Mouse (Mus musculus) right cerebral cortex, postnatal 36 days (tissue): Measurements from ENCODE around the gene Ptprz1.
"Not testable (repeated sequence)": the region's sequence is repeated elsewhere in the genome, so short reads cannot be mapped to it uniquely, and the experiment has no call there.

Experiments used
- DNase-seq, 2 experiments: peaks; one replicate each; pipeline ENCODE4 v3.0.0; 2022; ENCODE audit warnings: low spot score in 2 of 2, mixed read lengths in 1 of 2

Ptprz1 gene

DNA sequence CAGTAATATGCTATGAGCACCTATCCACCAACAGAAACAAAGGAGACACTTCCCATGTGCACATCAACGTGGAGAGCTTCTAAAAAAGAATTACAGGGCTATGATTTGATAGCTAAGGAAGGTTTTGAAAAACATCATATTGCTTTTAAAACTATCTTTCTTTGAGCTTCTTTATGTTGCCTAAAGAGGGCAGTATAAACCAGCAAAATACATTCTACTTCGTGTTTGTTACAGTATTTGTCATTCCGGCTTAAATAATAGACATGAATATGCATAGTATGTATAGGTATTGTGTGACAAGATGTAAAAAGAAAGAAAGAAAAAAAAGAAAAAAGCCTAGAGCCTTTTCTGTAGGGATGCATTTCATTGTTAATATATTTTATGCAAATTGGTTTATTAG is 127.8 kb downstream of the Ptprz1 start:
- no peak for DNase-seq

DNA sequence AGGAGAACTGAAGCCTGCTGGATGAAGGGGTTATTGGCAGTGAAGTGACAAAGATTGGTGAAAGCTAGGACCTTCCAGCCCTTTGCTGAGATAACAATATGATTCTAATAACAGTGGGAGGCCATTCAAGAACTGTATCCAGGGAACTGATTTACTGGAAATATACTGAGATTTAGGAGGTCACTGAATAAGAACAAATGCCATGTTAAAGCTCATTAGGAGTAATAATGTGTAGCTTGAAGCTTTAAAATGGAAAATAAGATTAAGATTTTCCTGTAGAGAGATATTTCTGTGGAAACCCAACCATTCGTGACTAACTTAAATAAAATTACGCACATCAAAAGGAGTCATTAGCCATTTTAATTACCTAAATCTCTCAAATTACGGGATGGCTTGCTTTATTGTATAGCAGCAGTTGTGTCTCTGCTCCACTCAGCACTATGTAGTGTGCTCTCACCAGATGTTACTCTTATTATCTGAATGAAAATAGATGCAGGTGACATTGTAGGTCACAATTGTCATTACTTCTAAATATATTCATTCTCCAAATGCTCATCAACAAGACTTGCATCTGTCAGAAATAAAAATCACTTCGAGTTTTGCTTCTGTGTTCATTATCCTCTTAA is 139.8 kb downstream of the Ptprz1 start:
- no peak for DNase-seq

DNA sequence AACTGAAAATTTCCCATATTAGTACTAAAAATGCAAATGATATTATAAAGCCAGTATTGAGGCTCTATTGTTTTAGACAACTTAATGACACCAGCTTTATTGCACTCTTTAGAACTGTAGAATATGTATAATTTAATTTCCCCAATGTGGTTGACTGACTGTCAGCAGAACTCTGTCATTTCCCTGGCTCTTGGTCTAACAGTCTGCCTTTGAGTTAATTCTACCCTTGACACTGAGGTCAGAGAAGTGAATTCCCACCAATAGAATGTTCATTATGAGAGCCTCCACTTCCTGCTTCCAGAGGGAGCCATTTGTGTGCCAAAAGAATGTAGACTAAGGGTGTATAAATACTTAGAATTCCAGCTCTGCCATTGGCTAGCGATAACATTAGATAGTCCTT is 152.9 kb downstream of the Ptprz1 start:
- no peak for DNase-seq

DNA sequence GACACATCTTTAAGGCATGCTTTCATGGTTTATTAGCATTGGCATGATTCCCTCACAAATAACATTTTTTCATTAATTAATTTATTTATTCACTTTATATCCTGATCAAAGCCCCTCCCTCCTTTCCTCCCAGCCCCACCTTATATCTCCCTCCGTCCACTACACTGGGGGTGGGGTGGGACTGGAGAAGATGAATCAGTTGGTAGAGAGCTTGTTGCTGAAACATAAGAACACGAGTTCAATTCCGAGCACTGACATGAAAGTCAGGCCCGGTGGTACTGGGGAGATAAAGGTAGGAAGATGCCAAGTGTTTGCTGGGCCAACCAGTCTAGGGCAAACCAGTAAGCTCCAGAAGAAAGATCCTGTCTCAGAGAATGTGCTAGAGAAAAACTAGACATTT is 173.5 kb downstream of the Ptprz1 start:
- DNase-seq, result no peak

DNA sequence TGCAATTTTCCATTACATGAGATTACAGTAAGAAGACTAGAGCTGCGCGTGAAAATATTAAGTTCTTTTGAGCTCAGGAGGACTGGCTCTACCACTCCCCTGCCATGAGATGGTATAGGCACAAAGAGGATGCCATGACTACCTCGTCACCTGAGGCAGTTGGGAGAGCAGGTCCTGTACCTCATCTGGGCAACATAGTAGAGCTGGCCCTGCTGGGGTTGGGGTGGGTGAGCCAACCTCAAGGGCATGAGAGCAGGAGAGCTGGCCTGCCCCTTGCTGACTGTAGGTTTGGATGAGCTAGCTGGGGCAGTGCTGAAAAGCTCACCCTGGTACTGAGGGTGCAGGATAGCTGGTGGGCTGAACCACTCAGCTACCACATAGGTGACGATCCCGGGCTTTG is 180.4 kb downstream of the Ptprz1 start:
- no peak for DNase-seq

DNA sequence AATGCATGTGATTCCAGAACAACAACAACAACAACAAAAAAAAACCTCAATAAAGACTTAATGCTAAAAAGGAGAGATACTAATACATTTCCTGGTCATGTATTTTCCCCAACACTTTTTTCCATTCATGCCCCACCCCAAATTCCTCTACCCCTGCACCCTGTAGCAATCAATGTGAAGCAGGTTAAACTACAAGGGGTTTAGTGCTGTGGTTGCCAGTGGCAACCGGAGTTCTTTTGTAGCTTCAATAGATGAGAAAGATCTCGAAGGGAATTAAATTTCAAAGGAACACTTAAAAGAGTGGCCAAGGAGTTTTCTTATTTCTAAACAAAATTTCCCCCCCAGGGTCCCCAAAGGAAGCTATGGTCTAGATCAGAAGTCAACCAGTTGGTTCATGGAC is 200.8 kb downstream of the Ptprz1 start:
- no peak for DNase-seq

DNA sequence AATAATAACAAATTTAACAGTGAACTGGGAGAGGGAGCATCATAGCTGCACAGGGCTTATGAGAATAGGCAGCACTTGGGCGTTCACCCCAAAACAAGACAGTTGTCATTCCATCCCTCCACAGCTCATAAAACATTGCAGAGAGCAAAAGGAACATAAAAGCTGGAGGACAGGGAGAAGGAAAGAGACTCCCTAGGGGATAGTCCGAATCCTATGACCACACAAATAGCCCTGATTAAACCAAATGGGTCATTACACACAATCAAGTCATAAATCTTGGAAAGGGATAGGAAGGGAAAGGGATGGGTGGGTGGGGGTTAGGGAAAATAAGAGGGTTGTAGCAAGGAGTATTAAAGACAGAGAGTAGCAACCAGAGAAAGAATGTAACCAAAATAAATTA is 203.0 kb downstream of the Ptprz1 start:
- DNase-seq, result no peak

DNA sequence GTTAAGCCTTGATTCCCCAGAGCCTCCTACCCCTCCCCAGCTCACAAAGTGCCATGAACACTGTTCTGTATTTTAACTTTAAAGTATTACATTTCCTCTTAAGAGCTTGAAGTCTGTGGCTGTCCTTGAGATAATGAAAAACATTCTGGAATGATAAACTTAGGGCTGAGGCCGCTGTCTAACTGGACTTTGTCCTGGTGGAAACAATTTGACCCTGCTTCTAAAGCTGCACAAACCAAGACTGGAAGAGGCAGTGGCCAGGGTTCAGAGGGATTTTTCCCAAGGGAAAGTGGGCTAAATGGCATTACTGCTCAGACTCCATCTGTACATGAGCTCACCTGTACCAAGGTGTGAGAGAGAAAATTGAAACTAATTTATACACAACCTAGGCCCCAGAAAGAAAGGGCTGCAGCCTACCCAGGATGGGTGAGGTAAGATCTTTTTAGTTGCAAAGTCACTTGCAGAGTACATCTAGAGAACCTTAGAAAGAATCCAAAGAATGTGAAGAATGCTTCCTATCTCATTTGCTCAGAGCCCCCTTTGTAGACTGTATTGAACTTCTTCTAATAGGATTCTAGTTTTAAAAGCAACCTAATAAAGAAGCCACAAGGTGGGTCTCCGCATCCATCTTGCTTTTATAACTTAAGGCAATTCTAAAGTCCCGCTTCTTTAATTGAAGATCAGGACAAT is 204.8 kb downstream of the Ptprz1 start:
- DNase-seq, result no peak

DNA sequence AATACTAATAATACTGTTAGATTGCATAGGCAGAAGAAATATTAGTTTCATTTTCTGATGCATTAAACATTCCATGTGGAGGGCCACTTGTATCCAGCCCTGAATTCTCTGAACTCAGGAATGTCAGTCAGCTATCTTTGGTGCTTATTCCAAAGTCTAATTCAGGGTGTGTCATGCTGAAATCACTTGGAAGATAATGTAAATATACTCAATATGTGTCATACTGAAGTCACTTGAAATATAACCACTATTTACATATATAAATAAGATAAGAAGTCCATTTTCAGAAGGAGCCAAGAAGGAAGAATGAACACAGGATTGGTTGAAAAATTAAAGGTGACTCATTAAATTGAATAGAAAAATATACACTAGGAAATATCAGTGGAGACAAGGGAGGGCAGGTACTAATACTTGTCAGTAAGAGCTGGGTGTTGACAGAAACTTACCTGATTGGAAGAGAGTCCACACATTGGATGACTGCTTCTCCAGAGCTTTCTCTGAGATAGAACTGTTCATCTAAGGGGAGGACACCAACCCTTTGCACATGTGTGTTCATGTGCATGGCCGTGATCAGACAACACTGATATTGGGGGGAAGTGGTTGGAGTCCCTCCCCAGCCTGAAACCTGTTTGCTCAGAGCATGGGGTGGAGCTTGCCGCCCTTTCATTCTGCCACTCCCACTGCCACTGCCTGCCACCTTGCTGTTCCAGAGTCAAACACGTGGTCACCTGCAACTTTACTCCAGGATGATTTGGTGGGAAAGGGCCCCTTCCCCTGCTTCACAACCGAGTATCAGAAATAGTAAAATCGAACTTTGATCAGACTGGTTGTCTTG is 209.5 kb downstream of the Ptprz1 start:
- no peak for DNase-seq

DNA sequence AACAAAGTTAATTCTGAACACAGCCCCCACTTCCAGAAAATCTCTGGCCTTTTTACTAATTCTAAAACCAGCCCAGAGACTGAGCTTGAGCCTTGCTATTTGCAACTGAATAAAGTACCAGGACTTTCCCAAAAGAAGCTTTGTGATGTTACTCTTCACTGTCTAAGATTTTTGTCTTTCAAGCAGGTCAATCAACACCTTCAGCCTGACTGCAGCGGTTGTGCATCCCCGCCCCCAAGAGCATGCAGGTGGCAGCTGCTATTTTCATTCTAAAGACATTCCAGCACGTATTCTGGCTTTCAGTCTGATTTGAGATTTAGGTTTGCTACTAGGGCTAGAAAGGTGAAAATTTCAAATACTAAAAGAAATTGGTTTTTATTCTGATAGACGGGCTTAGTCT is 214.0 kb downstream of the Ptprz1 start:
- DNase-seq, result not testable (repeated sequence)

DNA sequence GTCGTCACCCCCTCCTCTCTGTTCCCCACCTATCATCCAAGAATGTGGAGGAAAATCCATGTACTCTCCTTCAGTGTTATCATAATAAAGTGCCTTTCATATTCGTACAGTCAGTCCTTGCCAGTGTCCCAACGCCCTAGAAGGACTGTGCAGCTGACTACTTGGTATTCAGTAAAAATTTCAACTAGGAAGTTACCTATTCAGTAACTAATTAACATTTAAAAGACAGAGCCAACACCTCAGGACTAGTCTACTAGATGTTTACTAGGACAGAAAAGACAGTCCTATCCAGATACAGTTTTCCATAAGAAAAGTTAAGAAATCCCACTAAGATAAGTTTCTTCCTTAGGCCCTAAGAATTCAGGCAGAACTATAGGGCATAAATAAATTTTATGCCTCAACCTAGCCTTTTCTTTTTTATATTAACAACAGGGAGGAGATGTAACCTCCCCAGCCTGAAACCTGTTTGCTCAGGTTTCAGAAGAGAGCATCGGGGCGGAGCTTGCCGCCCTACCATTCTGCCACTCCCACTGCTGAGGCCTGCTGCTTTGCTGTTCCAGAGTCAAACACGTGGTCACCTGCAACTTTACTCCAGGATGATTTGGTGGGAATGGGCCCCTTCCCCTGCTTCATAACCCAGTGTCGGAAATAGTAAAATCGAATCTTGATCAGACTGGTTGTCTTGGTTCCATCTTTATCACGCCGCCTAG is 215.2 kb downstream of the Ptprz1 start:
- DNase-seq, result not testable (repeated sequence)
